Mouse (Mus musculus) erythroblast, adult 5-6 weeks (primary cell): ENCODE measurements around the gene Pofut2. TPM values are rescaled to one million over a fixed set of nuclear protein-coding genes. Genes with fewer than 3 reads are reported as not detected.

Source experiments
- ATAC-seq: replicated peaks from 2 replicates; pipeline ENCODE4 v1.8.0; 2016; ENCODE audit warnings: moderate number of reproducible peaks, mild to moderate bottlenecking, moderate TSS enrichment, inconsistent platforms; ENCODE audit not compliant: poor library complexity, low FRiP score, severe bottlenecking
- total RNA-seq, 2 experiments: library from RNA; stranded (forward) in 1 of 2; stranded (reverse) in 1 of 2; fragments of 150-400 nt in 1 of 2; fragments of 200-764, 138-1000 nt in 1 of 2; gene quantifications; 2 replicates each; pipeline versions ENCODE4 v1.2.3 to v1.2.4; 2015 to 2017; ENCODE audit warnings: low replicate concordance in 2 of 2

Gene Pofut2
- total RNA-seq, 2 experiments from 2014 or later = 0.77 to 3.4 TPM

- no peak for ATAC-seq
These were observed 29.1 kb upstream of the Pofut2 start for GRCm38 (mm10) chr10:77229609-77230595.

- ATAC-seq = peak; percentile 91
These were observed 26.9 kb upstream of the Pofut2 start for GRCm38 (mm10) chr10:77231861-77232755.

DNA sequence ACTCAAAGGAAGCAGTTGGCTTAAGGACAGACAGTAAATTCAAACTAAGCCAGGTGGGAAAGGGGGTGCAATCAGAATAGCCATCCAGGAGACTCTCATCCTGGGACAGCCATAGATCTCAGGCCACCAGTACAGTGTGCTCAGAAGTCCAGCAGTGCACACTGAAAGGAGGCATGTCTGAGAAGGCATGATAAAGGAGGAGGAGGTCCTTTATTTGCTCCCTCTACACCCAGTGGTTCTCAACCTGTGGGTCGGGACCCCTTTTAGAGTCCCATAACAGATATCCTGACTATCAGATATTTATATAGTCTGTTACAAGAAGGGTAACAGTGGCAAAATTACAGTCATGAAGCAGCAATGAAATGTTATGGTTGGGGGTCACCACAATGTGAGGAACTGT, 25.8 kb upstream of the Pofut2 start:
- ATAC-seq = no peak

DNA sequence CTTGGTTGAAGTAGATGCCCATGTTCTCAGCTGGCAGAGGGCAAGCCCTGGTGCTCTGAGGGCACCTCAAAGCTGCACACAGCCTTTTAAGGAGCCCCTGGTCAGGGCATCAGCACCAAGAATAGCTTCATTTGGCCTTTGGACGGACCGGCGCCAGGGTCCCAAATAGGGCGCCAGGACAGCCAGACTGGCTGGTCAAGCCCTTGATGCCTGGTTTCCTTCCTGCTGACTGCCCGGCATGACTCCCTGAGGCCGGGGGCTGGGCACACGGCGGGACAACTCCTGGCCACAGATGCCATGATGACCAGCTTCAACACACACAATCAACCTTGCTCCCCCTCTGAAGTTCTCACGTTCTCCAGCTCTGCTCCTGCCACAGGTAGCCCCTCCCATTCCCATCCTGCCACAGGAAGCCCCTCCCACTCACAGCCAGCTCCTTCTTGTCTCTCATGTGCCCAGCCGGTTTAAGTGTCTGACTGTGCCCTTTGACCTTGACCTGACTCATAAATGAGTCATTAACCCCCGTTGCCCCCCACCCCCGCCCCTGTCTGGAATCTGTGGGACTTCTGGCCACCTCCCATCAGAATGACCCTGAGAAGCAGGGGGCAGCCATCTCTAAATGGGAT, 23.9 kb upstream of the Pofut2 start:
- no peak for ATAC-seq

DNA sequence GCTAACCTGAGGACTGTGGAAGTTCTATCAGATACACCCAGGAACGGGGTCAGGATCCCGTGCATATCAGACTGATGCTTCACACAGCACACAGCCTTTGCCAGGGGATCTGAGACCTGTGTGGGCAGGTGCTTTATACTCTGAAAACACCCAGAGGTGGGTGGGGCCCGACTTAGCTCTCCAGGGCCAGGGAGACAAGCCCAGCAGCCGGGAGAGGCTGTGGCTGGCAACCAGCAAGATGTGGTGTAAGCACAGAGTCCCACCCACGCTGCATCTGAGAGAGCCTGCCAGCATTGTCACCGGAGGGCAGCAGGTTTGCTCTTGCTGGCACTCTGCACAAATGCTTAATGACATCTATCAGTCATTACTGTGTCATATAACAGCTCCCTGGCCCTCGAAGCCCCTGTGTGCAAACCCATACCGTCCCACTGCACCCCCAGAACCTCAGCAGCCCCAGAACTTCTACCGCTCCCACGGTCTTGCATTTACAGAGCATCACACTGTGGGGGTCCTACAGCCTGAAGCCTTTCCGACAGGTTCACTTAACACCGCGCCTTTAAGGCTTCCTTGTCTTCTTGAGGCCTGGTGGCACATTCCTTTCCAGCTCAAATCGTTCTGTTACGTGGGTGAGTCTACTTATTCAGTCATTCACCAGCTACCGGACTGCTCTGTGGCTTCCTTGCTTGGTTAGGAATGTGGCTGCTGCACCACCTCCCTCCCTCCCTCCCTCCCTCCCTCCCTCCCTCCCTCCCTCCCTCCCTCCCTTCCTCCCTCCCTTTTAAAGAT, 21.0 kb upstream of the Pofut2 start:
- ATAC-seq = no peak

DNA sequence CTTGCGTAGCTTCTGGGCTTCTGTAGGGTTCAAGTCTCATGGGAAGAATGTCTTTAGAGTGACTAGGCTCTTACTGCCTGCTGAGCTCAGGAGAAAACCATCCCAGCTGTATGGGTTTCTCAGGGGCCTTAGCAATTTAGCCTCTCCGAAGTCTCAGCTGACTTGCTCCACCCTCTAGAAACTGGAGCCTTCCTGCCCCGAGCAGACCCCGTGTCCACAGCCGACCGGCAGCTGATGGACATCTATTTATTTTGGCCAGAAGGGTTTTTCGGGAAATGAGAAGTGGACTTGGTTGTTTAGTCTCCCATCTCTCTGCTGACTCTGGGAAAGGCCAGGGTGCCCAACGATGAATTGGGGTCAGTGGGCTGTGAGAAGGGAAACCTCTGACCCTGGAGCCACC, 18.3 kb upstream of the Pofut2 start:
- no peak for ATAC-seq

- ATAC-seq = no peak
These were observed 16.6 kb upstream of the Pofut2 start for GRCm38 (mm10) chr10:77242396-77242795.

DNA sequence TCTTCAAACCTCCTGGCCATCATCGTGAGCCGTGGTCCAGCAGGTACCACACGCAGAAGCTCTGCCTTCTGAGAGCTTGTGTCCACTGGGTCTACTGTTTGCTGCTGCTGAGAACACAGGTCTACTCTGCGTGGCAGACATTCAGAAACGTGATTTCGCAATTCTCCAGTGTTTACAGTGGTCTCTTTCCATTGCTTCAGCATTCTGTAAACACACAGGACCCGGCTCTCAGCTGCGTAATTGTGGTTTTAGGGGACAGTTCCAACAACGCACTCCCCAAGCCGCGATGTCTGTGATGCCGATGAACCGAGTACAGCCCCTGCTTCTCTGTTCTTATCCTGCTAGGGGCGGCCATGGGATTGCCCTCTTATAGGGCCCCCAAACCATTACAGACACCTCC, 16.1 kb upstream of the Pofut2 start:
- ATAC-seq = no peak

GRCm38 (mm10) chr10:77243572-77244161, 15.4 kb upstream of the Pofut2 start:
- no peak for ATAC-seq

DNA sequence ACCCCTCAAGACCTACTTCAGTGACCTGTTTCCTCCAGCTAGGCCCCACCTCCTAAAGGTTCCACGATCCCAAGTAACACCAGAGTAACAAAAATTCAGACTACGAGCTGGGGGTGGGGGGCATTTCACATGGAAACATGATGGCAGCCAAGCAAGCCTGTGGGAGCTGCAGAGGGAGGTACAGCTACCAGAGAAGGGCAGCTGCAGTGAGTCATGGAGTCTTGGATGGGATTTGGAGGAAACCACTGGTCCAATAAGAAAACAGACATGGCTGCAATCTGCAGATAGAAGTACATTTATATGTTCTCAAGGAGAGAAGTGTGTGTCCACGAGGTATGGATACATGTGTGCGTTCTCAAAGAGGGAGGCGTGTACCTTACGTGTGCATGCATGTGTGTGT, 14.2 kb upstream of the Pofut2 start:
- no peak for ATAC-seq

DNA sequence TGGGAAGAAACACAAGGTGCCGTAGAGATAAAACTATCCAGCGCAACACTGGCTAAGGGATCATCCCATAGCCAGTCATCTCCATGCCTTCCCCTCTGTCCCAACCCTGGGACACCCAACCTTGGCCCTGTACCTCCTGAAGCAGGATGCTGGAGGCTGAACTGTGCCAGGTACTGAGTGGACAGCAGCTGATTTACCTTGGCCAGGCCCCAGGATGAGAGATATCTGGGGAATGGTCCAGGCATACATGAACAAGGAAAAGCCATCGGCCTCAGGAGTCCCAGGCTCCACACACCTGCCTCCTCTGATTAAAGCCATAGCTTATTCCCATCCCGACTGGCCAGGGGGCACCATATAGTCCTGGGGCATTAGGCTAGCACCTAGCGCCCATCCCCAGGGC, 12.0 kb upstream of the Pofut2 start:
- ATAC-seq = no peak

DNA sequence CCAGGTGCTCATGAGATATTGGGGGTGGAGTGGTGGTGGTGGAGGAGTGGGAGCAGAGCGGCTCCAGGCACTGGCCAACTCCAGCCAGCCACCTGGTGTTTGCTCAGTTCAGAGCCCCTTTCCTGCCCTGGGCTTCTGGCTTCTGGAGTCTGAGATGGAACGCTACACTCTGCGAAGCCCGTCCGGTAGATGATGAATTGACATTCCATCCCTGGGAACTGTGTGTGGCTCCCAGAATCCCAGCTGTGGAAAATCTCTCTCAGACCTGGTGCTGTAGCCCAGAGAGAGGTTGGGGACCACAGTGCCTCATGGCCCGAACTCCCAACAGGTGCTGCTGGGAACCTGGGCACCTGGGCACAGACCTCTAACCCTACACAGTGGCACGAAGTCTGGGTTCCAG, 11.3 kb upstream of the Pofut2 start:
- no peak for ATAC-seq

- no peak for ATAC-seq
These were observed 7.7 kb upstream of the Pofut2 start for GRCm38 (mm10) chr10:77251223-77251783.

- 0 out of 2 replicates have a peak, but pooled peaks have one; percentile 17 for ATAC-seq
These were observed 7.1 kb upstream of the Pofut2 start for GRCm38 (mm10) chr10:77251784-77252539.

- peak; percentile 76 for ATAC-seq
These were observed 6.2 kb upstream of the Pofut2 start for GRCm38 (mm10) chr10:77252790-77253189.

GRCm38 (mm10) chr10:77255231-77255630, 3.8 kb upstream of the Pofut2 start:
- ATAC-seq = no peak

- no peak for ATAC-seq
These were observed 3.3 kb upstream of the Pofut2 start for GRCm38 (mm10) chr10:77255676-77256075.

DNA sequence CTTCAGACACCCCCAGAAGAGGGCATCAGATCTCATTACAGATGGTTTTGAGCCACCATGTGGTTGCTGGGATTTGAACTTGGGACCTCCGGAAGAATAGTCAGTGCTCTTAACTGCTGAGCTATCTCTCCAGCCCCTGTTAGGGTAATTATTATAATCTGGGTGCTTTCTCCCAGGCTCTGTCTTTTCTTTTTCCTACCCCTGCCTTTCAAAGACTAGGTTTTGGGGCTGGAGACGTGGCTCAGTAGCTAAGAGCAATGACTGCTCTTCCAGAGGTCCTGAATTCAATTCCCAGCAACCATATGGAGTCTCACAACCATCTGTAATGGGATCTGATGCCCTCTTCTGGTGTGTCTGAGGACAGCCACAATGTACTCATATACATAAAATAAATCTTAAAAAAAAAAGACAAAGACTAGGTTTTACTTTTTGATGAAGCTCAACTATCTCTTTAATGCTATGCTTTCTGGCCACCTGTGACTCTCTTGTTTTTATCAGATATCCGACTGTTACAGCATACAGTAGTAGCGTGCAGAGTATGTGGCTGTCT, 902 bp upstream of the Pofut2 start:
- ATAC-seq = 0 out of 2 replicates have a peak, but pooled peaks have one; percentile 5
